ENCODE assay signal across 9 mouse cellular contexts in genomic region chr1:86438501-86438900, GRCm38 (mm10).
DNase-seq lines count a peak whose midpoint lies in the region.
"Had no signal": no experiment of that assay in that cellular context is flagged by ENCODE, and none has a peak within 500 bp of the region (broad histone marks: within the 10 kb centered on the region; RNA-seq: fewer than 3 reads in every experiment).

No protein-coding gene starts in this region.

- DNase-seq in cerebellum, adult 9-10 months, result peak; percentile 52
- DNase-seq in cerebellum, adult 9-11 months, result no peak
- DNase-seq in kidney, postnatal 36 days, result peak; percentile 15 to 32
- no peak for DNase-seq in kidney, adult 9 months
- DNase-seq in thymus, postnatal 4 days, result peak; percentile 40
- no peak for DNase-seq in thymus, postnatal 25 days
- no peak for DNase-seq in frontal cortex, postnatal 14 days (ENCODE audit: low spot score in 2 of 2)
- no peak for DNase-seq in testis, postnatal 14 days (ENCODE audit: low spot score)
- DNase-seq: kidney, adult 11 months had no signal

Comparison
In these comparisons a context has a peak if more than half of its experiments do, and no peak if none do; other contexts are left out.
1. DNase-seq: peak in cerebellum, adult 9-10 months (single experiment), kidney, postnatal 36 days (2 of 2) and thymus, postnatal 4 days (single experiment); none in cerebellum, adult 9-11 months (single experiment), kidney, adult 9 months (single experiment), thymus, postnatal 25 days (single experiment), frontal cortex, postnatal 14 days (0 of 2) and testis, postnatal 14 days (single experiment).